Mouse (Mus musculus) neural tube, embryonic 11.5 days (tissue): ENCODE measurements around the gene Stag2. TPM values are rescaled to one million over a fixed set of nuclear protein-coding genes. Genes with fewer than 3 reads are reported as not detected.
A peak's percentile ranks its signal among the peaks of the same experiment; 100 is the strongest.

Experiments
- ATAC-seq: fragments of 200-750 bp; cut with Nextera tagmentation; 2 replicates; pipeline ENCODE4 v1.8.0; 2017; ENCODE audit warnings: moderate number of reproducible peaks, mild to moderate bottlenecking, moderate TSS enrichment, moderate library complexity; ENCODE audit not compliant: insufficient read depth, low FRiP score, low TSS enrichment
- DNase-seq: peaks from one replicate; pipeline ENCODE4 v3.0.0-alpha.2; 2015; ENCODE audit warnings: low spot score
- H3K27ac ChIP-seq: fragments of 300-500 bp; sonication (generic); 2 replicates; pipeline ENCODE4 v1.5.1; 2014; ENCODE audit warnings: low read depth, mild to moderate bottlenecking, low read length
- H3K27me3 ChIP-seq: fragments of 300-500 bp; sonication (generic); 2 replicates; pipeline ENCODE4 v1.6.1; 2014; ENCODE audit warnings: mild to moderate bottlenecking, low read length, mixed read lengths; ENCODE audit not compliant: control insufficient read depth, insufficient read depth
- H3K36me3 ChIP-seq: fragments of 300-500 bp; sonication (generic); 2 replicates; pipeline ENCODE4 v1.6.1; 2014; ENCODE audit warnings: mild to moderate bottlenecking, low read length, moderate library complexity, mixed read lengths; ENCODE audit not compliant: control insufficient read depth, insufficient read depth
- H3K4me1 ChIP-seq: fragments of 300-500 bp; sonication (generic); 2 replicates; pipeline ENCODE4 v1.6.1; 2014; ENCODE audit warnings: low read length, mixed read lengths; ENCODE audit not compliant: control insufficient read depth, insufficient read depth
- H3K4me2 ChIP-seq: fragments of 300-500 bp; sonication (generic); 2 replicates; pipeline ENCODE4 v1.6.1; 2014; ENCODE audit warnings: low read depth, mild to moderate bottlenecking, moderate library complexity
- H3K4me3 ChIP-seq: fragments of 300-500 bp; sonication (generic); 2 replicates; pipeline ENCODE4 v1.5.1; 2014; ENCODE audit warnings: low read depth, low read length
- H3K9ac ChIP-seq: fragments of 300-500 bp; sonication (generic); 2 replicates; pipeline ENCODE4 v1.6.1; 2014; ENCODE audit warnings: mild to moderate bottlenecking, low read length
- H3K9me3 ChIP-seq: fragments of 300-500 bp; sonication (generic); 2 replicates; pipeline ENCODE4 v1.6.1; 2016; ENCODE audit warnings: low read length; ENCODE audit not compliant: control insufficient read depth
- WGBS: fragments of 180-500 bp; shearing (Covaris S2); extraction: QIAGEN DNeasy Blood & Tissue Kit; methylation state at CpG from one replicate; pipeline ENCODE4 v1.1.7; 2014; 5-methylcytosine and 5-hydroxymethylcytosine counted together
- polyA plus RNA-seq: library from polyadenylated mRNA; unstranded; fragments of >200 nt; fragmentation: Nextera tagmentation; extraction: Ambion mirVana; gene quantifications from 2 replicates; pipeline ENCODE4 v1.2.1, GENCODE M21; 2014

The Stag2 gene
- polyA plus RNA-seq, 1 experiment from 2014 or later: 49.4 TPM

GRCm38 (mm10) chrX:42320424-42320823 is 171.3 kb downstream of the Stag2 start:
- WGBS: 32% methylated on average over 5 of the region's 5 CpGs
- H3K9ac ChIP-seq: no peak overlapping the region
- DNase-seq (no peak), ATAC-seq (no peak)
- H3K4me1 ChIP-seq: no peaks in the 10 kb centered on the region
- H3K27ac ChIP-seq: no peak overlapping the region
- no peak overlapping the region for H3K4me3 ChIP-seq
- no peak overlapping the region for H3K4me2 ChIP-seq
- H3K36me3 ChIP-seq: no peaks in the 10 kb centered on the region
- H3K27me3 ChIP-seq: no peaks in the 10 kb centered on the region
- no peaks in the 10 kb centered on the region for H3K9me3 ChIP-seq

GRCm38 (mm10) chrX:42321200-42321773 is 172.2 kb downstream of the Stag2 start:
- no peaks in the 10 kb centered on the region for H3K27me3 ChIP-seq
- H3K9me3 ChIP-seq: no peaks in the 10 kb centered on the region
- H3K4me2 ChIP-seq: no peak overlapping the region
- DNase-seq (peak; percentile 29), ATAC-seq (no peak)
- no peaks in the 10 kb centered on the region for H3K36me3 ChIP-seq
- H3K27ac ChIP-seq: no peak overlapping the region
- H3K4me1 ChIP-seq: no peaks in the 10 kb centered on the region
- H3K4me3 ChIP-seq: no peak overlapping the region
- WGBS: 36% methylated on average over 9 of the region's 9 CpGs
- H3K9ac ChIP-seq: no peak overlapping the region

- Histone ChIP-seq H3K4me2 (no peak overlapping the region), H3K9ac (no peak overlapping the region), H3K27ac (no peak overlapping the region), H3K36me3 (no peaks in the 10 kb centered on the region), H3K4me1 (no peaks in the 10 kb centered on the region), H3K27me3 (no peaks in the 10 kb centered on the region), H3K9me3 (no peaks in the 10 kb centered on the region), H3K4me3 (no peak overlapping the region)
- no peak for ATAC-seq
- WGBS: 63% methylated on average over 3 of the region's 3 CpGs
- no peak for DNase-seq
Observed at GRCm38 (mm10) chrX:42324848-42325247, 175.7 kb downstream of the Stag2 start.

Other genes with a start within 250 kb of the Stag2 start
- gene Thoc2, start 228.6 kb upstream of the Stag2 start, polyA plus RNA-seq: 90.0 and 107 TPM in 2 replicates
- 12.2 and 13.8 TPM in 2 replicates for gene Xiap, start 89.6 kb upstream of the Stag2 start, polyA plus RNA-seq